Mouse (Mus musculus) bone marrow macrophage, adult 2 months (primary cell): ENCODE results near the gene Cd4. TPM values are rescaled to one million over a fixed set of nuclear protein-coding genes. Genes with fewer than 3 reads are reported as not detected.

Experiments
- H3K27ac ChIP-seq: 2 replicates; pipeline ENCODE4 v1.5.1; 2012; ENCODE audit warnings: low read depth, low read length; ENCODE audit not compliant: insufficient read depth
- H3K4me1 ChIP-seq: 2 replicates; pipeline ENCODE4 v1.6.1; 2012; ENCODE audit warnings: low read length; ENCODE audit not compliant: control insufficient read depth, insufficient read depth
- H3K4me3 ChIP-seq: 2 replicates; pipeline ENCODE4 v1.5.1; 2012; ENCODE audit warnings: mild to moderate bottlenecking, low read length, moderate library complexity; ENCODE audit not compliant: insufficient read depth
- CTCF ChIP-seq: IDR thresholded peaks from 2 replicates; pipeline ENCODE4 v1.5.1; 2012; ENCODE audit warnings: low read depth, mild to moderate bottlenecking, low read length, moderate library complexity
- POLR2A ChIP-seq: IDR thresholded peaks from 2 replicates; pipeline ENCODE4 v1.6.1; 2012; ENCODE audit warnings: mild to moderate bottlenecking, low read depth, low read length, borderline replicate concordance
- polyA plus RNA-seq: library from polyadenylated mRNA; stranded (reverse); fragments of >200 nt; gene quantifications from 2 replicates; pipeline ENCODE4 v1.2.4, GENCODE M21; 2012; ENCODE audit not compliant: missing spikeins, insufficient read depth, insufficient read length

Gene Cd4
- polyA plus RNA-seq, 1 experiment = 23.4 TPM

- peaks cover 23% of the 10 kb centered on the region for H3K4me1 ChIP-seq
- no peak overlapping the region for H3K4me3 ChIP-seq
- no peak overlapping the region for H3K27ac ChIP-seq
- TF ChIP-seq POLR2A (no peak), CTCF (no peak)
Measured at GRCm38 (mm10) chr6:124925173-124925793, 37.3 kb upstream of the Cd4 start.

- no peak for TF ChIP-seq CTCF
- TF ChIP-seq POLR2A = no peak
- Histone ChIP-seq H3K4me1 (peaks cover 36% of the 10 kb centered on the region), H3K27ac (peak overlapping the region; percentile 72), H3K4me3 (no peak overlapping the region)
Measured at GRCm38 (mm10) chr6:124921539-124921938, 33.5 kb upstream of the Cd4 start.

- TF ChIP-seq CTCF (no peak), POLR2A (no peak)
- no peak overlapping the region for H3K4me3 ChIP-seq
- peak overlapping the region; percentile 72 for H3K27ac ChIP-seq
- H3K4me1 ChIP-seq = peaks cover 39% of the 10 kb centered on the region
Measured at GRCm38 (mm10) chr6:124920318-124921085, 32.5 kb upstream of the Cd4 start.

GRCm38 (mm10) chr6:124919695-124920317 is 31.8 kb upstream of the Cd4 start, which contains the start of gene Ptms:
Gene Ptms, minus strand, starts transcription at chr6:124920103.
- Histone ChIP-seq H3K27ac (peak within 1 kb of the TSS; percentile 72), H3K4me3 (no peak within 1 kb of the TSS), H3K4me1 (peaks cover 44% of the 10 kb centered on the region)
- TF ChIP-seq POLR2A (no peak), CTCF (no peak)

GRCm38 (mm10) chr6:124918890-124919627 is 31.0 kb upstream of the Cd4 start:
- no peak overlapping the region for H3K27ac ChIP-seq
- no peak overlapping the region for H3K4me3 ChIP-seq
- peaks cover 52% of the 10 kb centered on the region for H3K4me1 ChIP-seq
- TF ChIP-seq CTCF (no peak), POLR2A (no peak)

GRCm38 (mm10) chr6:124918331-124918690 is 30.3 kb upstream of the Cd4 start:
- peaks cover 57% of the 10 kb centered on the region for H3K4me1 ChIP-seq
- H3K27ac ChIP-seq = peak overlapping the region; percentile 33; the same call in 1 of the 2 replicates
- peak overlapping the region; percentile 82 for H3K4me3 ChIP-seq
- no peak for TF ChIP-seq CTCF
- no peak for TF ChIP-seq POLR2A

GRCm38 (mm10) chr6:124917518-124918330 is 29.7 kb upstream of the Cd4 start:
- no peak for TF ChIP-seq CTCF
- no peak for TF ChIP-seq POLR2A
- Histone ChIP-seq H3K27ac (peak overlapping the region; percentile 73), H3K4me1 (peaks cover 63% of the 10 kb centered on the region), H3K4me3 (peak overlapping the region; percentile 82)

- no peak for TF ChIP-seq POLR2A
- TF ChIP-seq CTCF = no peak
- Histone ChIP-seq H3K4me3 (peak overlapping the region; percentile 82), H3K27ac (peak overlapping the region; percentile 73), H3K4me1 (peaks cover 61% of the 10 kb centered on the region)
Measured at GRCm38 (mm10) chr6:124916695-124917517, 28.9 kb upstream of the Cd4 start.
